9 mouse cellular contexts compared by ENCODE assay signal in the genomic region with DNA sequence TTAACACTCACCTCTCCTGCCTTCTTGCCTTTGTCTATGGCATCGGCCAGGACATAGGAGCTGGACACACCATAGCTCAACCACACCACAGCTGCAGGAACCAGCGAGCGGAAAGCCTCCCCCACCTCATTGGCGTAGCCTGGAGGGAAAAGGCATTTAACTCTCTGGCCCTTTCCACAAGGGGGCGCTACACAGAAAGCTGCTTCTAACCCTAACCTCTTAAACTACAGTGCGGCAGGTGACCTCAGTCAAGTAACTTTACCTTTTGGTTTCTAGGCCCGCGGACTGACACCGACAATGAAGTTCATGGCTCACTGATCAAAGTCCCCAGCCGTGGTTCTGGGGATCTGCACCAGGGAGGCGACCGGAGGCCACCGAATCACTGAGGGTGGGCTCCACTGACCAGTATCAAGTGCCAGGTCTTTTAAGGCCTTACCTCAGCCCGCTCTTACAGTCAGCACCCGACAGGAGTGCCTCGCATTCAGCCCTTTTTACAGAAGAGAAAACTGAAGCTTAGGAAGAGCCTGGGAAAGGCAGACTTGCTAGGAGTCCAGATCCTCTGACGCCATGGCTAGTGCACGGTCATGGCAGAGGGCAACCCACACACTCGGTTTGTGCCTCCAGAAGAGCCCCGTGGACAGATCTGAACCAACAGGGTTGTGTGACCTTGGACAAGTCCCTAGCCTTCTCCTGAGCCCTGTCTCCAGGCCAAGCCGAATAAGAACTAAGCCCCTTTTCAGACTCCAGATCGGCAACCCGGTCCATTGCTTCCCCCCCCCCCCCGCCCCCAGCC. TPM values are rescaled to one million over a fixed set of nuclear protein-coding genes. Genes with fewer than 3 reads are reported as not detected.
A peak's percentile ranks its signal among the peaks of the same experiment; 100 is the strongest.
DNase-seq lines count a peak whose midpoint lies in the region; ATAC-seq and TF ChIP-seq lines count a peak whose summit lies in the region.
"Had no signal": no experiment of that assay in that cellular context is flagged by ENCODE, and none has a peak within 500 bp of the region (broad histone marks: within the 10 kb centered on the region; RNA-seq: fewer than 3 reads in every experiment).

No protein-coding gene starts in this region.

- H3K27ac ChIP-seq in embryonic facial prominence, embryonic 10.5 days (replicated peaks), result peak overlapping the region; percentile 93
- H3K27ac ChIP-seq in liver, embryonic 13.5 days, result peak overlapping the region; percentile 84

- 7% methylated on average over 24 of the region's 24 CpGs for WGBS in embryonic facial prominence, embryonic 10.5 days
- WGBS in liver, embryonic 13.5 days (ENCODE audit: insufficient replicate concordance), result 3% methylated on average over 23 of the region's 24 CpGs

- peak; percentile 25 for ATAC-seq in liver, embryonic 13.5 days (ENCODE audit: low read depth)

- H3K9ac ChIP-seq in liver, embryonic 13.5 days, result peak overlapping the region; percentile 82

- H3K4me1 ChIP-seq in embryonic facial prominence, embryonic 10.5 days, result peaks cover 35% of the 10 kb centered on the region
- H3K4me1 ChIP-seq in liver, embryonic 13.5 days (replicated peaks), result peaks cover 43% of the 10 kb centered on the region

- no peaks in the 10 kb centered on the region for H3K79me3 ChIP-seq in C2C12 (ENCODE audit: low read depth)

- no peaks in the 10 kb centered on the region for H3K79me2 ChIP-seq in C2C12 (ENCODE audit: control insufficient read depth, insufficient read depth)

- peak overlapping the region; percentile 53 for H3ac ChIP-seq in C2C12 (ENCODE audit: control insufficient read depth, insufficient read length, low read depth)

- H3K27me3 ChIP-seq in C2C12 (ENCODE audit: control insufficient read depth, insufficient read depth, insufficient read length), result no peaks in the 10 kb centered on the region
- no peaks in the 10 kb centered on the region for H3K27me3 ChIP-seq in embryonic facial prominence, embryonic 10.5 days (replicated peaks; ENCODE audit: low read depth, poor library complexity, severe bottlenecking)
- no peaks in the 10 kb centered on the region for H3K27me3 ChIP-seq in liver, embryonic 13.5 days
- no peaks in the 10 kb centered on the region for H3K27me3 ChIP-seq in splenic B cell, adult 2 months (ENCODE audit: control insufficient read depth, insufficient read depth, low read length, poor library complexity, severe bottlenecking)

- DNase-seq in adrenal gland, adult 2 months, result peak; percentile 70
- peak; percentile 73 for DNase-seq in embryonic facial prominence, embryonic 10.5 days (ENCODE audit: low spot score)
- DNase-seq in heart, adult 8-10 months (ENCODE audit: low spot score), result peak; percentile 48
- peak; percentile 84 for DNase-seq in kidney, adult 9 months
- peak; percentile 77 for DNase-seq in liver, embryonic 13.5 days
- peak; percentile 90 for DNase-seq in naive thymus-derived CD4-positive, alpha-beta T cell, adult 2 months (ENCODE audit: low read depth)
- peak; percentile 89 for DNase-seq in splenic B cell, adult 2 months (ENCODE audit: low read depth, low spot score)

- H3K4me2 ChIP-seq in liver, embryonic 13.5 days, result peak overlapping the region; percentile 95

- peak overlapping the region; percentile 34 for H3K4me3 ChIP-seq in C2C12 (ENCODE audit: insufficient read depth, poor library complexity, severe bottlenecking)
- peak overlapping the region; percentile 68 for H3K4me3 ChIP-seq in embryonic facial prominence, embryonic 10.5 days
- H3K4me3 ChIP-seq in liver, embryonic 13.5 days (replicated peaks), result peak overlapping the region; percentile 73

- H3K36me3 ChIP-seq in C2C12 (ENCODE audit: control insufficient read depth, insufficient read depth), result no peaks in the 10 kb centered on the region
- peaks cover 29% of the 10 kb centered on the region for H3K36me3 ChIP-seq in embryonic facial prominence, embryonic 10.5 days (replicated peaks)
- peaks cover 34% of the 10 kb centered on the region for H3K36me3 ChIP-seq in liver, embryonic 13.5 days
- H3K36me3 ChIP-seq in splenic B cell, adult 2 months (ENCODE audit: control insufficient read depth, insufficient read depth, low read length, poor library complexity, severe bottlenecking), result no peaks in the 10 kb centered on the region

- peak; percentile 43 for TF ChIP-seq CTCF in C2C12 (IDR thresholded peaks at IDR 0.05; ENCODE audit: control insufficient read depth, insufficient read depth, insufficient read length)

- H3K9me3 ChIP-seq in embryonic facial prominence, embryonic 10.5 days, result no peaks in the 10 kb centered on the region
- H3K9me3 ChIP-seq in liver, embryonic 13.5 days (replicated peaks), result 0 out of 2 replicates have a peak, but pooled peaks cover 5% of the 10 kb centered on the region

TF ChIP-seq in C2C12, 6 proteins besides CTCF, POLR2A, EP300 and RAD21:
- TF ChIP-seq MAX (IDR thresholded peaks at IDR 0.05), result no peak
- TF ChIP-seq USF1 (IDR thresholded peaks at IDR 0.05; ENCODE audit: low read depth), result no peak
- TF ChIP-seq MYOD1 (IDR thresholded peaks at IDR 0.05; ENCODE audit: control insufficient read depth, insufficient read length, low read depth), result no peak
- TF ChIP-seq FOSL1 (IDR thresholded peaks at IDR 0.05; ENCODE audit: insufficient read depth, low read length, poor library complexity, severe bottlenecking), result no peak
- no peak for TF ChIP-seq CEBPB (IDR thresholded peaks at IDR 0.05; ENCODE audit: low read depth)

RNA-seq across cellular contexts. Expression of a gene that starts 0.7 kb away (rescaled TPM):
- 10.8 TPM for polyA plus RNA-seq in C2C12 (2012; fragmentation: generic; extraction: Trizol)
- 10 to 100 TPM; 19.3 to 24.2 TPM for total RNA-seq in adrenal gland, adult 2 months (2021)
- polyA plus RNA-seq in adrenal gland, adult 2 months (2012; rRNA removed), result 40.4 and 43.8 TPM in 2 replicates
- polyA plus RNA-seq in embryonic facial prominence, embryonic 10.5 days (2016; fragmentation: Nextera tagmentation; extraction: Ambion mirVana), result 14.6 and 15.6 TPM in 2 replicates
- total RNA-seq in heart, adult 8-10 months (2022), result 100 to 1,000 TPM; 128 to 167 (median 148) TPM
- 32.2 and 33.9 TPM in 2 replicates for polyA plus RNA-seq in liver, embryonic 13.5 days (2015; fragmentation: Nextera tagmentation; extraction: Ambion mirVana)

RNA-seq across cellular contexts. Expression of a gene that starts 28.6 kb away (rescaled TPM):
- 7.3 TPM for polyA plus RNA-seq in C2C12 (2012; fragmentation: generic; extraction: Trizol)
- total RNA-seq in adrenal gland, adult 2 months (2021), result 1 to 10 TPM; 1.8 to 2.2 TPM
- 0.59 and 0.71 TPM in 2 replicates for polyA plus RNA-seq in adrenal gland, adult 2 months (2012; rRNA removed)
- polyA plus RNA-seq in embryonic facial prominence, embryonic 10.5 days (2016; fragmentation: Nextera tagmentation; extraction: Ambion mirVana), result 1.7 and 2.0 TPM in 2 replicates
- under 1 TPM; 0.41 to 0.82 (median 0.60) TPM for total RNA-seq in heart, adult 8-10 months (2022)
- polyA plus RNA-seq in liver, embryonic 13.5 days (2015; fragmentation: Nextera tagmentation; extraction: Ambion mirVana), result 5.8 and 7.0 TPM in 2 replicates

RNA-seq across cellular contexts. Expression of a gene that starts 29.9 kb away (rescaled TPM):
- polyA plus RNA-seq in C2C12 (2012; fragmentation: generic; extraction: Trizol), result not detected
- total RNA-seq in adrenal gland, adult 2 months (2021), result not detected
- 0.10 TPM in 1 of 2 replicates, not detected in the other for polyA plus RNA-seq in adrenal gland, adult 2 months (2012; rRNA removed)
- polyA plus RNA-seq in embryonic facial prominence, embryonic 10.5 days (2016; fragmentation: Nextera tagmentation; extraction: Ambion mirVana), result not detected in 2 replicates
- total RNA-seq in heart, adult 8-10 months (2022), result 1 to 10 TPM in 1 of 4 experiments, not detected in 3; 1.6 TPM
- not detected in 2 replicates for polyA plus RNA-seq in liver, embryonic 13.5 days (2015; fragmentation: Nextera tagmentation; extraction: Ambion mirVana)
- total RNA-seq: gastrocnemius, postnatal 36 days had no signal

RNA-seq across cellular contexts. Expression of a gene that starts 40.4 kb away (rescaled TPM):
- 13.6 TPM for polyA plus RNA-seq in C2C12 (2012; fragmentation: generic; extraction: Trizol)
- 10 to 100 TPM; 21.7 to 25.0 TPM for total RNA-seq in adrenal gland, adult 2 months (2021)
- 34.6 and 40.2 TPM in 2 replicates for polyA plus RNA-seq in adrenal gland, adult 2 months (2012; rRNA removed)
- 21.2 and 22.8 TPM in 2 replicates for polyA plus RNA-seq in embryonic facial prominence, embryonic 10.5 days (2016; fragmentation: Nextera tagmentation; extraction: Ambion mirVana)
- 10 to 100 TPM in 3 of 4 experiments, 1 to 10 TPM in 1; 10.0 to 14.2 (median 11.2) TPM for total RNA-seq in heart, adult 8-10 months (2022)
- 5.6 and 6.1 TPM in 2 replicates for polyA plus RNA-seq in liver, embryonic 13.5 days (2015; fragmentation: Nextera tagmentation; extraction: Ambion mirVana)

Comparison
In these comparisons a context has a peak if more than half of its experiments do, and no peak if none do; other contexts are left out.
1. Peak in every context shown above with its lines: DNase-seq, ATAC-seq, H3K4me3 ChIP-seq and H3K27ac ChIP-seq.